Mouse (Mus musculus): ENCODE data around the gene Lgals3.

Lgals3 gene

GRCm38 (mm10) chr14:47369741-47370140 lies 2.2 kb downstream of the Lgals3 start:
- DNase-seq (ENCODE audit: low read depth, low spot score): no peak

GRCm38 (mm10) chr14:47370790-47371189 lies 3.2 kb downstream of the Lgals3 start:
- DNase-seq (ENCODE audit: low read depth, low spot score): no peak

GRCm38 (mm10) chr14:47371689-47372088 lies 4.1 kb downstream of the Lgals3 start:
- peak; percentile 70 for DNase-seq (ENCODE audit: low read depth, low spot score)

- no peak for DNase-seq (ENCODE audit: low read depth, low spot score)
These were observed 6.5 kb downstream of the Lgals3 start for GRCm38 (mm10) chr14:47373728-47374678.

GRCm38 (mm10) chr14:47376526-47376925 lies 9.0 kb downstream of the Lgals3 start:
- no peak for DNase-seq (ENCODE audit: low read depth, low spot score)

- DNase-seq (ENCODE audit: low read depth, low spot score): peak; percentile 49
These were observed 10.8 kb downstream of the Lgals3 start for GRCm38 (mm10) chr14:47378336-47378735.

GRCm38 (mm10) chr14:47383911-47384310 lies 16.4 kb downstream of the Lgals3 start:
- DNase-seq (ENCODE audit: low read depth, low spot score): peak; percentile 92

- no peak for DNase-seq (ENCODE audit: low read depth, low spot score)
These were observed 17.1 kb downstream of the Lgals3 start for GRCm38 (mm10) chr14:47384653-47385052.

- no peak for DNase-seq (ENCODE audit: low read depth, low spot score)
These were observed 18.6 kb downstream of the Lgals3 start for GRCm38 (mm10) chr14:47386125-47386524.

- no peak for DNase-seq (ENCODE audit: low read depth, low spot score)
These were observed 26.0 kb downstream of the Lgals3 start for GRCm38 (mm10) chr14:47393354-47394094.

GRCm38 (mm10) chr14:47395007-47395406 lies 27.5 kb downstream of the Lgals3 start:
- no peak for DNase-seq (ENCODE audit: low read depth, low spot score)

- peak; percentile 59 for DNase-seq (ENCODE audit: low read depth, low spot score)
These were observed 28.0 kb downstream of the Lgals3 start for GRCm38 (mm10) chr14:47395462-47396026.

- DNase-seq (ENCODE audit: low read depth, low spot score): peak; percentile 79
These were observed 28.7 kb downstream of the Lgals3 start for GRCm38 (mm10) chr14:47396165-47396652.

- DNase-seq (ENCODE audit: low read depth, low spot score): no peak
These were observed 35.2 kb downstream of the Lgals3 start for GRCm38 (mm10) chr14:47402735-47403134.

GRCm38 (mm10) chr14:47406000-47406399 lies 38.4 kb downstream of the Lgals3 start:
- DNase-seq (ENCODE audit: low read depth, low spot score): peak; percentile 87

- DNase-seq (ENCODE audit: low read depth, low spot score): no peak
These were observed 49.8 kb downstream of the Lgals3 start for GRCm38 (mm10) chr14:47417346-47417745.

GRCm38 (mm10) chr14:47417775-47418665 lies 50.5 kb downstream of the Lgals3 start, which contains the start of gene Dlgap5:
TSS of gene Dlgap5 (minus strand) at chr14:47418407.
- peak; percentile 97 for DNase-seq (ENCODE audit: low read depth, low spot score)

- no peak for DNase-seq (ENCODE audit: low read depth, low spot score)
These were observed 51.1 kb downstream of the Lgals3 start for GRCm38 (mm10) chr14:47418666-47418991.

- DNase-seq (ENCODE audit: low read depth, low spot score): peak; percentile 28
These were observed 51.6 kb downstream of the Lgals3 start for GRCm38 (mm10) chr14:47419034-47419625.

GRCm38 (mm10) chr14:47419723-47420276 lies 52.2 kb downstream of the Lgals3 start:
- peak; percentile 88 for DNase-seq (ENCODE audit: low read depth, low spot score)
